In the genomic region with DNA sequence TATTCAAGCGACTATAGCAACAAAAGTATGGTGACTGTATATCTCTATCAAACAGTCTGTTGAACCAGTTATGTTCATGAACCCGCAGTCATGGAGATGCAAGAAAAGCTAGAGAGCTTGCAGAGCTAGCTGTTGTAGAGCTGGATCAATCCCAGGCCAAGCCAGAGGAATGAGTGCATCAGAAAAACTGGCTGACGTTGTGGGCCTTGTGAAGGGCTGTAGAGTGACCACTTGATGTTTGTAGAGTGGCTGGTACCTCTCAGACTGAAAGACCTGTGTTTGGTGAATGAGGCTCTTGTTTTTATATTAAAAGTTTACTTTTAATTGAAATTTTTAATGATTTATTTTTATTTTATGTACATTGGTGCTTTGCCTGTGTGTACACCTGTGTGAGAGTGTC, we compare ENCODE assay signal across 22 mouse cellular contexts. TPM values are rescaled to one million over a fixed set of nuclear protein-coding genes. Genes with fewer than 3 reads are reported as not detected.
DNase-seq lines count a peak whose midpoint lies in the region; ATAC-seq and TF ChIP-seq lines count a peak whose summit lies in the region.
"Had no signal": no experiment of that assay in that cellular context is flagged by ENCODE, and none has a peak within 500 bp of the region (broad histone marks: within the 10 kb centered on the region; RNA-seq: fewer than 3 reads in every experiment).

No protein-coding gene starts in this region.

- no peak overlapping the region for H3K4me3 ChIP-seq in liver, embryonic 13.5 days (replicated peaks)
- H3K4me3 ChIP-seq in liver, postnatal 0 days (ENCODE audit: low read depth, low read length): no peak overlapping the region
- H3K4me3 ChIP-seq in lung, adult 2 months (replicated peaks; ENCODE audit: extremely low read depth, low read depth, low read length): no peak overlapping the region
- no peak overlapping the region for H3K4me3 ChIP-seq in midbrain, embryonic 11.5 days (ENCODE audit: low read depth, low read length)
- H3K4me3 ChIP-seq in midbrain, embryonic 13.5 days (replicated peaks): no peak overlapping the region
- H3K4me3 ChIP-seq: embryonic facial prominence, embryonic 13.5 days; embryonic facial prominence, embryonic 15.5 days; erythroblast, embryonic 14.5 days; forebrain, embryonic 10.5 days; forebrain, embryonic 12.5 days had no signal

- no peak for TF ChIP-seq CTCF in liver, postnatal 0 days (IDR thresholded peaks at IDR 0.05; ENCODE audit: low read depth)
- TF ChIP-seq CTCF in lung, adult 2 months (IDR thresholded peaks at IDR 0.05; ENCODE audit: insufficient read depth, low read length): no peak

- no peak overlapping the region for H3K4me2 ChIP-seq in liver, embryonic 13.5 days
- no peak overlapping the region for H3K4me2 ChIP-seq in liver, postnatal 0 days (ENCODE audit: low read depth, low read length)
- H3K4me2 ChIP-seq in midbrain, embryonic 11.5 days: no peak overlapping the region
- no peak overlapping the region for H3K4me2 ChIP-seq in midbrain, embryonic 13.5 days (replicated peaks)
- H3K4me2 ChIP-seq: embryonic facial prominence, embryonic 13.5 days; embryonic facial prominence, embryonic 15.5 days; forebrain, embryonic 12.5 days had no signal

- no peaks in the 10 kb centered on the region for H3K9me3 ChIP-seq in liver, embryonic 13.5 days (replicated peaks)
- H3K9me3 ChIP-seq in liver, postnatal 0 days (ENCODE audit: low read length): no peaks in the 10 kb centered on the region
- no peaks in the 10 kb centered on the region for H3K9me3 ChIP-seq in midbrain, embryonic 11.5 days (ENCODE audit: control insufficient read depth, low read length)
- H3K9me3 ChIP-seq in midbrain, embryonic 13.5 days: no peaks in the 10 kb centered on the region
- H3K9me3 ChIP-seq: embryonic facial prominence, embryonic 13.5 days; embryonic facial prominence, embryonic 15.5 days; forebrain, embryonic 10.5 days; forebrain, embryonic 12.5 days had no signal

- ATAC-seq in liver, embryonic 13.5 days (ENCODE audit: low read depth): no peak
- no peak for ATAC-seq in liver, postnatal 0 days
- ATAC-seq in midbrain, embryonic 11.5 days (ENCODE audit: low FRiP score): no peak
- ATAC-seq in midbrain, embryonic 13.5 days: no peak
- ATAC-seq: forebrain, embryonic 14.5 days had no signal

- no peak for TF ChIP-seq POLR2A in lung, adult 2 months (IDR thresholded peaks at IDR 0.05; ENCODE audit: borderline replicate concordance, extremely low read depth, low read depth, low read length)

- no peak for DNase-seq in liver, embryonic 13.5 days
- DNase-seq in liver, postnatal 0 days: no peak
- DNase-seq in lung, postnatal 25 days (ENCODE audit: low spot score): peak; percentile 37
- DNase-seq in lung, adult 2 months: no peak
- DNase-seq in midbrain, embryonic 11.5 days (ENCODE audit: low spot score, missing footprints): peak; percentile 39
- DNase-seq: adrenal gland, adult 2 months; adrenal gland, postnatal 10 days; adrenal gland, postnatal 25 days; cerebellum, adult 11 months; cerebellum, adult 18-20 months; cerebellum, adult 8-10 months; cerebellum, adult 9-11 months; cerebellum, postnatal 14 days; cerebellum, postnatal 36 days; embryo, embryonic 11 days had no signal

- no peaks in the 10 kb centered on the region for H3K27me3 ChIP-seq in liver, embryonic 13.5 days
- H3K27me3 ChIP-seq in liver, postnatal 0 days (ENCODE audit: insufficient read depth, low read length): no peaks in the 10 kb centered on the region
- H3K27me3 ChIP-seq in midbrain, embryonic 11.5 days (ENCODE audit: control insufficient read depth, insufficient read depth, low read length): no peaks in the 10 kb centered on the region
- H3K27me3 ChIP-seq in midbrain, embryonic 13.5 days: no peaks in the 10 kb centered on the region
- H3K27me3 ChIP-seq: embryonic facial prominence, embryonic 13.5 days; embryonic facial prominence, embryonic 15.5 days; forebrain, embryonic 12.5 days had no signal

- H3K9ac ChIP-seq in liver, embryonic 13.5 days: no peak overlapping the region
- H3K9ac ChIP-seq in liver, postnatal 0 days (replicated peaks): no peak overlapping the region
- H3K9ac ChIP-seq in midbrain, embryonic 11.5 days (ENCODE audit: low read length): no peak overlapping the region
- no peak overlapping the region for H3K9ac ChIP-seq in midbrain, embryonic 13.5 days (replicated peaks)
- H3K9ac ChIP-seq: embryonic facial prominence, embryonic 13.5 days; embryonic facial prominence, embryonic 15.5 days; forebrain, embryonic 12.5 days had no signal

- TF ChIP-seq EP300 in liver, postnatal 0 days (IDR thresholded peaks at IDR 0.05; ENCODE audit: low read depth): no peak

- H3K27ac ChIP-seq in liver, embryonic 13.5 days: 0 out of 2 replicates have a peak overlapping the region, but pooled peaks have one; percentile 4
- no peak overlapping the region for H3K27ac ChIP-seq in liver, postnatal 0 days (ENCODE audit: low read depth)
- H3K27ac ChIP-seq in midbrain, embryonic 11.5 days (ENCODE audit: low read depth, low read length): no peak overlapping the region
- H3K27ac ChIP-seq in midbrain, embryonic 13.5 days: no peak overlapping the region
- H3K27ac ChIP-seq: embryonic facial prominence, embryonic 13.5 days; embryonic facial prominence, embryonic 15.5 days; forebrain, embryonic 10.5 days; forebrain, embryonic 12.5 days had no signal

- 82% methylated on average over 3 of the region's 3 CpGs for WGBS in liver, embryonic 13.5 days (ENCODE audit: insufficient replicate concordance)
- WGBS in liver, postnatal 0 days (ENCODE audit: insufficient replicate concordance): 86% methylated on average over 3 of the region's 3 CpGs
- 74% methylated on average over 3 of the region's 3 CpGs for WGBS in lung, adult 2 months
- 87% methylated on average over 3 of the region's 3 CpGs for WGBS in midbrain, embryonic 11.5 days
- 93% methylated on average over 3 of the region's 3 CpGs for WGBS in midbrain, embryonic 13.5 days

- H3K4me1 ChIP-seq in liver, embryonic 13.5 days (replicated peaks): peaks cover 57% of the 10 kb centered on the region
- H3K4me1 ChIP-seq in liver, postnatal 0 days (ENCODE audit: insufficient read depth): peaks cover 23% of the 10 kb centered on the region
- H3K4me1 ChIP-seq in lung, adult 2 months (ENCODE audit: control insufficient read depth, insufficient read depth, low read length): peaks cover 18% of the 10 kb centered on the region
- H3K4me1 ChIP-seq in midbrain, embryonic 11.5 days (ENCODE audit: control insufficient read depth, insufficient read depth, low read length): peaks cover 18% of the 10 kb centered on the region
- H3K4me1 ChIP-seq in midbrain, embryonic 13.5 days (replicated peaks): peaks cover 32% of the 10 kb centered on the region

- H3K36me3 ChIP-seq in liver, embryonic 13.5 days: peaks cover 24% of the 10 kb centered on the region
- H3K36me3 ChIP-seq in liver, postnatal 0 days (replicated peaks; ENCODE audit: insufficient read depth, low read length): peaks cover 9% of the 10 kb centered on the region
- H3K36me3 ChIP-seq in midbrain, embryonic 11.5 days (ENCODE audit: control insufficient read depth, insufficient read depth, low read length): no peaks in the 10 kb centered on the region
- H3K36me3 ChIP-seq in midbrain, embryonic 13.5 days: peaks cover 4% of the 10 kb centered on the region; the same call in 1 of the 2 replicates

RNA-seq across cellular contexts. Expression of gene Ccm2, which starts 3.5 kb away (rescaled TPM):
- 45.8 and 46.1 TPM in 2 replicates for polyA plus RNA-seq in liver, embryonic 13.5 days (2015; fragmentation: Nextera tagmentation; extraction: Ambion mirVana)
- 33.9 and 34.9 TPM in 2 replicates for polyA plus RNA-seq in liver, postnatal 0 days (2015; fragmentation: Nextera tagmentation; extraction: Ambion mirVana)
- 77.3 and 100 TPM in 2 replicates for polyA plus RNA-seq in lung, adult 2 months (2012; rRNA removed)
- polyA plus RNA-seq in midbrain, embryonic 11.5 days (2014; fragmentation: Nextera tagmentation; extraction: Ambion mirVana): 72.8 and 81.6 TPM in 2 replicates
- polyA plus RNA-seq in midbrain, embryonic 13.5 days (2015; fragmentation: Nextera tagmentation; extraction: Ambion mirVana): 82.4 and 87.8 TPM in 2 replicates

RNA-seq across cellular contexts. Expression of gene Myo1g, which starts 29.4 kb away (rescaled TPM):
- polyA plus RNA-seq in liver, embryonic 13.5 days (2015; fragmentation: Nextera tagmentation; extraction: Ambion mirVana): 4.7 and 5.3 TPM in 2 replicates
- polyA plus RNA-seq in liver, postnatal 0 days (2015; fragmentation: Nextera tagmentation; extraction: Ambion mirVana): 8.2 and 9.4 TPM in 2 replicates
- polyA plus RNA-seq in lung, adult 2 months (2012; rRNA removed): 37.1 and 52.3 TPM in 2 replicates
- 0.46 and 0.92 TPM in 2 replicates for polyA plus RNA-seq in midbrain, embryonic 11.5 days (2014; fragmentation: Nextera tagmentation; extraction: Ambion mirVana)
- polyA plus RNA-seq in midbrain, embryonic 13.5 days (2015; fragmentation: Nextera tagmentation; extraction: Ambion mirVana): 0.27 and 0.32 TPM in 2 replicates

RNA-seq across cellular contexts. Expression of gene Nacad, which starts 55.7 kb away (rescaled TPM):
- polyA plus RNA-seq in liver, embryonic 13.5 days (2015; fragmentation: Nextera tagmentation; extraction: Ambion mirVana): 5.0 and 5.7 TPM in 2 replicates
- polyA plus RNA-seq in liver, postnatal 0 days (2015; fragmentation: Nextera tagmentation; extraction: Ambion mirVana): 1.5 and 1.6 TPM in 2 replicates
- polyA plus RNA-seq in lung, adult 2 months (2012; rRNA removed): 2.8 and 4.4 TPM in 2 replicates
- 37.1 and 38.4 TPM in 2 replicates for polyA plus RNA-seq in midbrain, embryonic 11.5 days (2014; fragmentation: Nextera tagmentation; extraction: Ambion mirVana)
- polyA plus RNA-seq in midbrain, embryonic 13.5 days (2015; fragmentation: Nextera tagmentation; extraction: Ambion mirVana): 96.9 and 101 TPM in 2 replicates

Comparison
In these comparisons a context has a peak if more than half of its experiments do, and no peak if none do; other contexts are left out.
1. DNase-seq: peak in lung, postnatal 25 days (single experiment) and midbrain, embryonic 11.5 days (single experiment); none in liver, embryonic 13.5 days (single experiment), liver, postnatal 0 days (single experiment) and lung, adult 2 months (single experiment).